Mouse (Mus musculus) urinary bladder, postnatal 4 days (tissue): Measurements from ENCODE around the gene Fnd3c2.
A peak's percentile ranks its signal among the peaks of the same experiment; 100 is the strongest.
"Not testable (repeated sequence)": the region's sequence is repeated elsewhere in the genome, so short reads cannot be mapped to it uniquely, and the experiment has no call there.

Experiments used
- DNase-seq, 2 experiments: peaks; one replicate each; pipeline ENCODE4 v3.0.0; 2021 to 2022; ENCODE audit warnings: low spot score in 2 of 2

Fnd3c2 gene

DNA sequence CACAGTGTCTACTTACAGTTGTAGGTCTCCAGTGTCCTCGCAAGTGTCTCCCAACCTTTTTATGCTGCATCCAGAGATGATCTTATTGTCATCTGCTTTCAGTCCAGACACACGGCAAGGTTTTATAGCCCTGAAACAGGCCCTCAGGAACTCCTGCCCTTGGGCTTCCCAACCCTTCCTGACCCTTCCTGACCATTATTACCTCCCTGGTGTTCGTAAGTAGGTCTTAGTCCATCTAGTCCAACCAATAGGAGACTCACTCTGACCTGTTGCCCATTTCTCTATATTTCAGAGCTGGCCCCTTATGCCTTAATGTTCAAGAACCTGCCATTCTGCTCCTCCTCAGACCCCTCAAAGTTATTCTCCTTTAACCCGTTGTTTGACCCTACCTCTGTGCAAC, at the start of gene Fnd3c2:
TSS of gene Fnd3c2 (minus strand) at position 101 of the 400 bp plus-strand sequence.
- DNase-seq: no peak

DNA sequence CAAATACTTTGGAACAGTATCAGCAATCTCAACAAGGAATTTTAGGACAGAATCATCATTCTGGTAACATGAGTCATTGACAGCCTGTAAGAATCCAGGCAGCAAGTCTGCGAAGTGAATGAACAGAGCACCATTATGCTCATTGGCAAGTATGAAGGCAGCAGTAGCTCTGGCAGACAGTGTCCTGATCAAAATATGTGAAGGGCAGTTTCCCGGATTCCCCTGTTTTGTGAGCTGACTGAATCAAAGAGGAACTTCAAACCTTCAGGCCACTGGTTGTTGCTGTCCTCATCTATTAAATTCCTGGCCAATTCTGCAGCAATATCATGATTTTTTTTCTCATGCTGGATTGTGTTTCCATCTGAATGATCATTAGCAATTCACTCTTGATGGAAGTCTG, 29.3 kb upstream of the Fnd3c2 start:
- DNase-seq: no peak

DNA sequence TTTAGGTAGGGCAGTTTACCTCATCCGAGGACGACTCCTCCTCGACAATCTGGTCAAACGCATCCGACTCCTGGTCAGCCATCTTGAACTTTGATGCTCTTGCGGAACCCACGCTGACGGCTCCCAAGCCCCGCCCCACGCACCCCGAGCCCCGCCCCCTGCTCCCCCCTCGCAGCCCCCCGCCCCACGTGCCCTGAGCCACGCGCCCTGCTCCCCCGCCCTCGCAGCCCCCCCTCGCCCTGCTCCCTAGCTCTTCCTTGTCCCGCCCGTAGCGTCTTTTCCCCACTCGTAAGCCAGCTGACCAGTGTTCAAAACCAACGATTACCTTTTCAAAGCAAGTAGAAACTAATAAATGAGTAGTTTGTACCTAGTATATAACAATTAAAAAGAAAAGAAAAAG, 34.1 kb downstream of the Fnd3c2 start, which contains the start of gene Taf9b:
TSS of gene Taf9b (minus strand) at position 101 of the 400 bp plus-strand sequence.
- no peak for DNase-seq

DNA sequence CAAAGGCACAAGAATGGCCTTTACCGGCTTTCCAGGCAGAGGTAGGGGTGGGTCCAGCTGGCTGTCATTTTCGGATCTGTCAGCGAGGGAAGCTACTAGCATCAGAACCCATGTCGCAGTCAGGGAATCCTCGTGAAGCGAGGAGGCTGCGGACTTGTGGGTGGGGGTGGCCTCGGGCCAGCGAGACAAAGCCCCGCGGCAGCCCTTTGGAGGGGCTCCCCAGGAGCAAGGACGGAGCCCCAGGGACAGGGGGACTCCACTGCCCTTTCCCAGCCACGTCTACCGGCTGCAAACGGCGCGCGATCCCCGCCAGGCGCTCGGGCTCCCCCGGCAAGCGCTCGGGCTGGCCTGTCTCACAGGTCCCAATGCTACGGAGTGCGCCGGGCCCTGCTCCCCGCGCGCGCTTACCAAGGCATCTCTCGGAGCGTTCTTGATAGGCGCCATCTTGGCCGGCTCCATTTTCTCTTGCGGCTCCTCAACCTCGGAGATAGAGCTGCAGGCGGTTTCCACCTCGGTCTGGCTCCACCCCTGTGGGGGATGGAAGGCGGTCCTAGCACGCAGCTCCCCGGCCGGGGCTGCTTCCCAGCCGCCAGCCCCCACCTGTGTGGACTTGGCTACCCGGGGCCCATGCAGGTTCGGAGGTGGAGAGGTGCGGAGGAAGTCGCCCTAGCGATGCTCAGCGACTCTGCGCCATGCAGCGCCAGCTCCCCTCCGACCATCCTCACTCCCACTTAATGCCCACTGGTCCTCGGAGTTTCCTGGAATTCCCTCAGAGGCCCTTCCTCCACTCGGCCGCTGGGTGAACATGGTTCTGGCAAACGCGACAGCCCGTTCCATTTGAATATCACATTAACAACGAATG, 35.8 kb downstream of the Fnd3c2 start:
- DNase-seq: peak; percentile 60 to 68

DNA sequence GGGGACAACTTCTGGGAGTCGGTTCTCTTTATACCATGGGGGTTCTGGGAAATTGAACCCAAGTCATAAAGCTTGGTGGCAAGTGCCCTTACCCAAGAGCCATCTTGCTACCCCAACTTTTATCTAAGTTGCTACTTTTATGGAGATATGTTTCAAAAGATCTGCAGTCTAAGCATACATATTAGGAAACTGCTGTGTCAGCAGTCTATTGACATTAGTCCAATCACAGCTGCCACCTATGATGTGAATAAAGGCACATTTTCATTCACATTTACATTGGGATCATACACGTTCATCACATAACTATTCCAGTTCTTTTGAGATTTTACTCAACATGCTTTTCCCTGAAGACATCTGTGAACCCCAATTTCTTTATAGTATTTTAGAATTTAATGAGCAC, 46.1 kb downstream of the Fnd3c2 start:
- no peak for DNase-seq

DNA sequence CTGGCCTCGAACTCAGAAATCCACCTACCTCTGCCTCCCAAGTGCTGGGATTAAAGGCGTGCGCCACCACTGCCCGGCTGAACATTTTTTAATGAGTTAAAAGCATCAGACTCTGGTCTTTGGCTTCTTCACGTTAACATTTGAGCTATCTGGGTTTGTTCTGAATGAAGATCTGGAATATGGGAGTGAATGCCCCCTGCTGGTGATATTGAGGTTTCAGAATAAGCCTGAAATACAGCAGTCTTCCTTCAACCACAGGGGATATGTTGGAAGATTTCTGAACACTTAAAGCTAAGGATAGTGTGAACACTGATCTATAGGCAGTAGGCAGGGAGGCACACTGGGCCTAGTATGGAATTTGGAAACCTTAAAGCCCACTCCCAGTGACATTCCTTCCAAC, 56.3 kb downstream of the Fnd3c2 start:
- DNase-seq: no peak

DNA sequence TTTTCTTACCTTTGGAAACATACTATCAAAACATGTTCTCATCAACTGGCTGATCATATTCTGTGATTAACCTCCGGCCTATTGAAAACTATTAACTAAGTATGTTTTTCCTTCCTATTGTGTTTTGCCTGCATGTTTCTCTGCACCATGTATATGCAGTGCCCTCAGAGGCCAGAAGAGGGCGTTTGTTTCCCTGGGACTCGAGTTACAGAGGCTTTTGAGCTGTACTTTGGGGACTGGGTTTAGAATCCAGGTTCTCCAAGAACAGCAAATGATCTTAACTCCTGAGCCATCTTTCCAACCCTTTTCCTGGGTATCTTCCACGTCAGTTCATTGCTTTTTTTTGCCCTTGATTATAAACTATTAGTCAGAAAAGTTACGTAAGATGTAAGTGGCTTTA, 57.9 kb downstream of the Fnd3c2 start:
- no peak for DNase-seq

DNA sequence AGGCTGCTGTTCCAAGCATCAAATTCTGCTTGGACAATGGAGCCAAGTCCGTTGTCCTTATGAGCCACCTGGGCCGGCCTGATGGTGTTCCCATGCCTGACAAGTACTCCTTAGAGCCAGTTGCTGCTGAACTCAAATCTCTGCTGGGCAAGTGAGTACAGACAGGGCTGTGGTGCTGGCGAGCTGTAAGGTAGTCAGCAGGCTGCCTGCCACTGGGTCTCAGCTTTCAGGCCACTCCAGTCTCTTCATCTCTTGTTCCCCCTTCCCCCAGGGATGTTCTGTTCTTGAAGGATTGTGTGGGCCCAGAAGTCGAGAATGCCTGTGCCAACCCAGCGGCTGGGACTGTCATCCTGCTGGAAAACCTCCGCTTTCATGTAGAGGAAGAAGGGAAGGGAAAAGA, 60.8 kb downstream of the Fnd3c2 start:
- not testable (repeated sequence) for DNase-seq

DNA sequence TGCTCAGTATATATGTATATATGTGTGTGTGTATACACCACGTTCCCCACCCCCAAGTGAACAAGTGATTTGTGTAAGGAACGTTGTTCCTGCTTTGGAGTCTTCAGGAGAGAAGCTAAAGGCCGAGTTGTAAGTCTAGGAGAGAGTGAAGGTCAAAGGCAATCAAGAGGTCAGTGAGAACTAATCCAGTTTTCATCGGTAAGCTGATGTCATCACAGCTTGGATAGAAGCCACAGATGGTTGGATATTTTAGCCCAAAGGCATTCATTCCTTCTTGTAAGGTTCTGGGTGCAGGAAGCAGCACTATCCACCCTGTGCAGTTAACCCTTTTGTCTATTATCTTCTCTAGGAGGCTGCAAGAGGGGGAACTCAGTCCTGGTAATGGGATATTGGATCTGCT, 65.1 kb downstream of the Fnd3c2 start:
- no peak for DNase-seq

DNA sequence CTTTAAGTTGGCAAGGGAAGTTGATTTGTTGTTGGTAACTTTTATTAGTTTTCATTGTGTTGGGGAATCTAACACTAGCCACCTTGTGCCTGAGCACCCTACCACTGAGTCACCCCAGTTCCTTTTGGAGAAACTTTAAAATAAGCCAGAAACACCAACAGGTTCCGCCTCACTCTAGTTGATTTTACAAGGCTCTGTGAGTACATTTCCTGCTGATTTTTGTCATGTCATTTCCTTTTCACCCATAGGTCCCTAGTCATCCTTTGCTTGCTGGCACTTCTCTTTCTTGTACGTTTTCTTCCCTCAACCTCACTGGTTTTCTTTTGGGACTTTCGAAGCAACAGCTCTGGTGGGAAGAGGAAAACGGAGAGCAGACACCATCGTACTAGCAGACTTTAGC, 65.8 kb downstream of the Fnd3c2 start:
- DNase-seq: no peak

DNA sequence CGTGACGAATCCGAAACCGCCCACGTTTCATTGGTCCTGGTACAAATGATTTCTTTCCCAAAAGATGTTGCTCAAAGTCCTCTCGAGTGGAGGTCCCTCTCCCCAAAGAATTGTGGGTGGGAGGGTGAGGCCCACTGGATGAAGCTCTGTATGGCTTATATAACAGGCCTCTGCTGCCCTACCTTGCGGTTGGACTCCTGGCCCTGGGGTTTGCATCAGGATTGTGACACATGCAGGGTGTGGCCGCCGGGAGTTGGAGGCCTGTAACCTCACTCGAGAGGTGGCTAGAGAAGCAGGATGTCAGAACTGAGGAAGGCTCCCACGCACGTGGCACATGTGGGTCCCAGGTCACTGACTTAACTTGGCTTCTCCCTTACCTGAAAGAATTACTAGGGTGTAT, 67.4 kb downstream of the Fnd3c2 start:
- peak in 1 of 2 experiments; percentile 16 for DNase-seq

DNA sequence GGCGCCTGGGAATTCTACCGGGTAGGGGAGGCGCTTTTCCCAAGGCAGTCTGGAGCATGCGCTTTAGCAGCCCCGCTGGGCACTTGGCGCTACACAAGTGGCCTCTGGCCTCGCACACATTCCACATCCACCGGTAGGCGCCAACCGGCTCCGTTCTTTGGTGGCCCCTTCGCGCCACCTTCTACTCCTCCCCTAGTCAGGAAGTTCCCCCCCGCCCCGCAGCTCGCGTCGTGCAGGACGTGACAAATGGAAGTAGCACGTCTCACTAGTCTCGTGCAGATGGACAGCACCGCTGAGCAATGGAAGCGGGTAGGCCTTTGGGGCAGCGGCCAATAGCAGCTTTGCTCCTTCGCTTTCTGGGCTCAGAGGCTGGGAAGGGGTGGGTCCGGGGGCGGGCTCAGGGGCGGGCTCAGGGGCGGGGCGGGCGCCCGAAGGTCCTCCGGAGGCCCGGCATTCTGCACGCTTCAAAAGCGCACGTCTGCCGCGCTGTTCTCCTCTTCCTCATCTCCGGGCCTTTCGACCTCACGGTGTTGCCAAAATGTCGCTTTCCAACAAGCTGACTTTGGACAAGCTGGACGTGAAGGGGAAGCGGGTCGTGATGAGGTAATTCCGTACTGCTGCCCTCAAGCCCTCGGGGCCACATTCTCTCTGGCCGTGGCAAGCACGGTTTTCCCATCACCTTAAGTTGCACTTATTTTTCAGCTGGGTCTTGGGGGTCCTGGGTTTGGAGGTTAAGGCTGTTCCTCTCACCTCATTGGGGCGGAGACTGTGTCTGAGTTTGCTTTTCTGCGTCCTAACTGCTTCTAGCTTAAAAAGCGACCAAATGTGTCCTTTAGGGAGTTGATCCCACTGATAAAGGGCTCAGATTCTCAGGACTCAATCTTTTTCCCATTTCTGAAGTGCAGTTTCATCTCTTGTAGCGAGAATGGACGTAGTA, 68.2 kb downstream of the Fnd3c2 start, which contains the start of gene Pgk1:
TSS of gene Pgk1 (plus strand) at position 388 of the 937 bp plus-strand sequence.
- peak; percentile 80 to 88 for DNase-seq

DNA sequence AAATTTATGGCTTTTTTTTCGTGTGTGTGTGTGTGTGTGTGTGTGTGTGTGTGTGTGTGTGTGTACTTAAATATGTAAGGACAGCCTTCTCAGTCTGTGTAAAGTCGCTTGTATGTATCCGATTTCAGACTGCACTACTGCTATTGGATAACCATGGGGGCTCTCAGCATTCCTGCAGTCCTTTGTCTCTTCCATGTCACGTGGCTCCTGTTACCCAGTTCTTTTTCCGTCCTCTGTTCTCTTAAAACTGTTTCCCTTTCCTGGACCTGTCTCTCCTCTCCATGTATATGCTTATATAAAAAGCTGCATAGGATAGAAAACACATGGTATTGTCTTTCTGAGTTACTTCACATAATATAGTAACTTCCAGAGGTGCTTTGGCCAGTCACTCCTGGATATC, 69.5 kb downstream of the Fnd3c2 start:
- DNase-seq: no peak
